Mouse (Mus musculus) embryonic facial prominence, embryonic 11.5 days (tissue): ENCODE results near the gene Ankrd39. TPM values are rescaled to one million over a fixed set of nuclear protein-coding genes. Genes with fewer than 3 reads are reported as not detected.
"Not testable (repeated sequence)": the region's sequence is repeated elsewhere in the genome, so short reads cannot be mapped to it uniquely, and the experiment has no call there.

Source experiments
- ATAC-seq: fragments of 200-750 bp; cut with Nextera tagmentation; replicated peaks from 2 replicates; pipeline ENCODE4 v1.8.0; 2017; ENCODE audit warnings: low read depth; ENCODE audit not compliant: insufficient number of reproducible peaks, low FRiP score, low TSS enrichment
- DNase-seq: peaks from one replicate; pipeline ENCODE4 v3.0.0-alpha.2; 2015; ENCODE audit warnings: low spot score
- H3K27ac ChIP-seq: fragments of 300-500 bp; sonication (generic); replicated peaks from 2 replicates; pipeline ENCODE4 v1.5.1; 2014; ENCODE audit warnings: mild to moderate bottlenecking, low read depth, low read length, control low read depth
- H3K27me3 ChIP-seq: fragments of 300-500 bp; sonication (generic); 2 replicates; pipeline ENCODE4 v1.6.1; 2014; ENCODE audit warnings: mild to moderate bottlenecking, low read length, moderate library complexity, mixed read lengths; ENCODE audit not compliant: control insufficient read depth, insufficient read depth
- H3K36me3 ChIP-seq: fragments of 300-500 bp; sonication (generic); replicated peaks from 2 replicates; pipeline ENCODE4 v1.6.1; 2014; ENCODE audit warnings: low read depth, mild to moderate bottlenecking, low read length, moderate library complexity, mixed read lengths; ENCODE audit not compliant: control insufficient read depth, insufficient read depth
- H3K4me1 ChIP-seq: fragments of 300-500 bp; sonication (generic); 2 replicates; pipeline ENCODE4 v1.6.1; 2014; ENCODE audit warnings: low read length, mixed read lengths; ENCODE audit not compliant: control insufficient read depth, insufficient read depth
- H3K4me2 ChIP-seq: fragments of 300-500 bp; sonication (generic); 2 replicates; pipeline ENCODE4 v1.6.1; 2014; ENCODE audit warnings: low read depth, mild to moderate bottlenecking, control low read depth, low read length, moderate library complexity
- H3K4me3 ChIP-seq: fragments of 300-500 bp; sonication (generic); 2 replicates; pipeline ENCODE4 v1.5.1; 2014; ENCODE audit warnings: low read depth, low read length, control low read depth
- H3K9ac ChIP-seq: fragments of 300-500 bp; sonication (generic); replicated peaks from 2 replicates; pipeline ENCODE4 v1.6.1; 2014; ENCODE audit warnings: mild to moderate bottlenecking, control low read depth, low read length
- H3K9me3 ChIP-seq: fragments of 300-500 bp; sonication (generic); replicated peaks from 2 replicates; pipeline ENCODE4 v1.6.1; 2016; ENCODE audit warnings: mild to moderate bottlenecking, low read length, inconsistent platforms, mixed read lengths; ENCODE audit not compliant: control insufficient read depth
- whole genome bisulfite sequencing: fragments of 180-500 bp; shearing (Covaris S2); extraction: QIAGEN DNeasy Blood & Tissue Kit; methylation state at CpG from one replicate; pipeline ENCODE4 v1.1.7; 2014; 5-methylcytosine and 5-hydroxymethylcytosine counted together
- polyA plus RNA-seq: library from polyadenylated mRNA; unstranded; fragments of >200 nt; fragmentation: Nextera tagmentation; extraction: Ambion mirVana; gene quantifications from 2 replicates; pipeline ENCODE4 v1.2.1, GENCODE M21; 2014

The Ankrd39 gene
- polyA plus RNA-seq, 1 experiment from 2014 or later, result 11.9 TPM

- ATAC-seq (no peak), DNase-seq (no peak)
- Histone ChIP-seq H3K9ac (no peak overlapping the region), H3K36me3 (no peaks in the 10 kb centered on the region; the same call in 1 of the 2 replicates), H3K4me3 (no peak overlapping the region), H3K27me3 (no peaks in the 10 kb centered on the region), H3K27ac (no peak overlapping the region), H3K4me2 (no peak overlapping the region), H3K4me1 (no peaks in the 10 kb centered on the region), H3K9me3 (no peaks in the 10 kb centered on the region)
- WGBS, result 82% methylated on average over 4 of the region's 4 CpGs
Measured at GRCm38 (mm10) chr1:36538727-36539126, 8.5 kb downstream of the Ankrd39 start.

GRCm38 (mm10) chr1:36536783-36537182 is 10.5 kb downstream of the Ankrd39 start, which contains the start of gene Ankrd23:
Ankrd23 (minus strand) TSS chr1:36536883.
- H3K27me3 ChIP-seq, H3K4me1 ChIP-seq, H3K4me2 ChIP-seq, H3K4me3 ChIP-seq, H3K27ac ChIP-seq, H3K9ac ChIP-seq, DNase-seq, ATAC-seq, H3K9me3 ChIP-seq, H3K36me3 ChIP-seq: not testable (repeated sequence)
- WGBS, result 92% methylated on average over 9 of the region's 9 CpGs

- 60% methylated on average over 8 of the region's 8 CpGs for WGBS
- H3K36me3 ChIP-seq, result no peaks in the 10 kb centered on the region; the same call in 1 of the 2 replicates
- H3K27me3 ChIP-seq, result no peaks in the 10 kb centered on the region
- H3K4me1 ChIP-seq, result no peaks in the 10 kb centered on the region
- no peaks in the 10 kb centered on the region for H3K9me3 ChIP-seq
- no peak overlapping the region for H3K27ac ChIP-seq
- H3K4me3 ChIP-seq, result no peak overlapping the region
- H3K9ac ChIP-seq, result no peak overlapping the region
- DNase-seq, result no peak
- ATAC-seq, result no peak
- H3K4me2 ChIP-seq, result no peak overlapping the region
Measured at GRCm38 (mm10) chr1:36536397-36536728, 10.9 kb downstream of the Ankrd39 start.

- H3K4me1 ChIP-seq, result no peaks in the 10 kb centered on the region
- 84% methylated on average over 11 of the region's 11 CpGs for WGBS
- H3K9me3 ChIP-seq, result no peaks in the 10 kb centered on the region
- no peak for ATAC-seq
- no peaks in the 10 kb centered on the region for H3K27me3 ChIP-seq
- no peaks in the 10 kb centered on the region; the same call in 1 of the 2 replicates for H3K36me3 ChIP-seq
- no peak for DNase-seq
- H3K27ac ChIP-seq, result no peak overlapping the region
- no peak overlapping the region for H3K4me3 ChIP-seq
- H3K4me2 ChIP-seq, result no peak overlapping the region
- no peak overlapping the region for H3K9ac ChIP-seq
Measured at GRCm38 (mm10) chr1:36535477-36536396, 11.5 kb downstream of the Ankrd39 start.

GRCm38 (mm10) chr1:36534595-36535058 is 12.6 kb downstream of the Ankrd39 start:
- Histone ChIP-seq H3K4me2 (no peak overlapping the region), H3K4me3 (no peak overlapping the region), H3K4me1 (no peaks in the 10 kb centered on the region), H3K36me3 (no peaks in the 10 kb centered on the region; the same call in 1 of the 2 replicates), H3K27ac (no peak overlapping the region), H3K27me3 (no peaks in the 10 kb centered on the region), H3K9me3 (no peaks in the 10 kb centered on the region), H3K9ac (no peak overlapping the region)
- ATAC-seq (no peak), DNase-seq (no peak)
- 82% methylated on average over 6 of the region's 6 CpGs for WGBS

GRCm38 (mm10) chr1:36533546-36533945 is 13.7 kb downstream of the Ankrd39 start:
- Histone ChIP-seq H3K4me1 (no peaks in the 10 kb centered on the region), H3K9ac (no peak overlapping the region), H3K36me3 (no peaks in the 10 kb centered on the region; the same call in 1 of the 2 replicates), H3K9me3 (no peaks in the 10 kb centered on the region), H3K4me3 (no peak overlapping the region), H3K27me3 (no peaks in the 10 kb centered on the region), H3K27ac (no peak overlapping the region), H3K4me2 (no peak overlapping the region)
- WGBS, result 77% methylated on average over 6 of the region's 6 CpGs
- no peak for ATAC-seq
- DNase-seq, result no peak

- Histone ChIP-seq H3K4me2 (no peak overlapping the region), H3K36me3 (no peaks in the 10 kb centered on the region), H3K9ac (no peak overlapping the region), H3K4me3 (no peak overlapping the region), H3K27me3 (no peaks in the 10 kb centered on the region), H3K27ac (no peak overlapping the region), H3K9me3 (no peaks in the 10 kb centered on the region), H3K4me1 (no peaks in the 10 kb centered on the region)
- ATAC-seq, result no peak
- 85% methylated on average over 12 of the region's 12 CpGs for WGBS
- DNase-seq, result no peak
Measured at GRCm38 (mm10) chr1:36531461-36531860, 15.8 kb downstream of the Ankrd39 start.

GRCm38 (mm10) chr1:36530962-36531361 is 16.3 kb downstream of the Ankrd39 start:
- ATAC-seq (no peak), DNase-seq (no peak)
- Histone ChIP-seq H3K9me3 (no peaks in the 10 kb centered on the region), H3K27ac (no peak overlapping the region), H3K4me1 (no peaks in the 10 kb centered on the region), H3K9ac (no peak overlapping the region), H3K4me2 (no peak overlapping the region), H3K27me3 (no peaks in the 10 kb centered on the region), H3K36me3 (no peaks in the 10 kb centered on the region), H3K4me3 (no peak overlapping the region)
- WGBS, result 86% methylated on average over 7 of the region's 7 CpGs
